Mouse (Mus musculus): Measurements from ENCODE around the gene Zfp446. TPM values are rescaled to one million over a fixed set of nuclear protein-coding genes. Genes with fewer than 3 reads are reported as not detected.

Zfp446 gene
- polyA plus RNA-seq, 1 experiment from 2014 or later, result 12.0 TPM

DNA sequence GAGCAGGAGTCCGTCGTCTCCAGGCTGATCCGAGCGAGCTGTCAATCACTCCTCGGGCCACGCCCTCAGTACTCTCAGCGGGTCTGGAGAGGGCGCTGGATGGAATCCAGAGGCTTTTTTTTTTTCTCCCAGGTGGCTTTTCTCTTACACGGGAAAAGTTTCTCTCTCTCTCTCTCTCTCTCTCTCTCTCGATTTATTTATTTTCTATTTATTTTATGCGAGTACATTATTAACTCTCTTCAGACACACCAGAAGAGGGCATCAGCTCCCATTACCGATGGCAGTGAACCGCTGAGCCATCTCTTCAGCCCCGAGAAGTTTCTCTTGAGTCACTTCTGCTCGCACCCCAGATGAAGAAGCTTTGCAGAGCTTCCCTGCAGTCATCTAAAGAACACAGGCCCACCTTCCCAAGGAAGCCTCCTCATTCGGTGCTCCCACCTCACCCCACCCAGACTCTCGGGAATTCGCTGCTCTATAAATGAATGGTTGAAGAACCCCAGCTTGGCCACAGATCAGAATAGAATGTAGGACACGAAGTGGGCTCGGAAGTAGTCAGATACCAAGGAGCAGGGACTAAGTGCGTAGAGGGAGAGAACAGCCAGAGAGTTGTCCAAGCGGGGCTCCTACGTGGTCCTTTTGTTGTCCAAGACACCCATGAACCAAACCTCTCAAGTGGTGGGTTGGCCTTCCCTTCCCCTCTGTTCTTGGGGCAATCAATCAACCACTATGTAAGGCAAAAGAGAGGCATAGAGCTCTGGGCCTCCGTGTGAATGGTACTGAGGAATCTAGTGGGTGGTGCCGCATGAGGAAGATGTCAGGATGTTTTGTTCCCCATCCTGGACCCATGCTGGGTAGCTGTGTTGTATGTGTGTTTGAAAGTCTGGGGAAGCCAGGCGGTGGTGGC lies 32.6 kb downstream of the Zfp446 start, which contains the start of gene Zbtb45:
Zbtb45 (minus strand) TSS at position 30 of the 904 bp plus-strand sequence.
- H3K27me3 ChIP-seq, result peaks cover 9% of the 10 kb centered on the region
- peaks cover 39% of the 10 kb centered on the region for H3K4me1 ChIP-seq (replicated peaks)
- H3K4me2 ChIP-seq, result peak within 1 kb of the TSS; percentile 86
- 4% methylated on average over 26 of the region's 26 CpGs for WGBS
- peak within 1 kb of the TSS; percentile 74 for H3K4me3 ChIP-seq
- H3K9me3 ChIP-seq, result no peaks in the 10 kb centered on the region
- no peak for ATAC-seq (ENCODE audit: low read depth)
- H3K27ac ChIP-seq (replicated peaks), result peak within 1 kb of the TSS; percentile 96
- peaks cover 24% of the 10 kb centered on the region for H3K36me3 ChIP-seq
- H3K9ac ChIP-seq, result peak within 1 kb of the TSS; percentile 81

DNA sequence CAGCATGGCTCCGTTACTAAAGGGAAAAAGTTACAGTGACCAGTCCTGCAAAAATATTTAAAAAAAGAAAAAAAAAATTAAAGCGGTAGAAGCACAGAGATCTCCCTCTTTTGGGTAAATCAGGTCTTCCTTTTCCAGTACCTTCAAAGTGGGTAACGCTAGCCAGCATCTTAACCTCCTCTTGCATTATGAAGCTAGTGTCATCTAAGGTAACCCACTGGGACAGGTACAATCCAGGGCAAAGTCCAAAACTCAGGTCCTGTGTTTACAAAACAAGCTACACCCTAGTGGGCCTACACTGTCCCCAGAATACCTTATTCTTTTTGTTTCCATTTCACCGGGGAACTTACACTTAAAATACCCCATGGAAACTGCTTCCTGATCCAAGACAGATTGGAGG lies 36.0 kb downstream of the Zfp446 start:
- WGBS, result 60% methylated on average over 4 of the region's 4 CpGs
- no peaks in the 10 kb centered on the region for H3K27me3 ChIP-seq
- ATAC-seq (ENCODE audit: low read depth), result no peak
- no peaks in the 10 kb centered on the region for H3K9me3 ChIP-seq
- H3K4me1 ChIP-seq (replicated peaks), result peaks cover 12% of the 10 kb centered on the region
- H3K4me2 ChIP-seq, result no peak overlapping the region
- no peak overlapping the region for H3K4me3 ChIP-seq
- peak overlapping the region; percentile 38; the same call in 1 of the 2 replicates for H3K9ac ChIP-seq
- no peak overlapping the region for H3K27ac ChIP-seq (replicated peaks)
- H3K36me3 ChIP-seq, result no peaks in the 10 kb centered on the region

GRCm38 (mm10) chr7:13014275-13014839 lies 36.7 kb downstream of the Zfp446 start:
- H3K27ac ChIP-seq (replicated peaks), result no peak overlapping the region

GRCm38 (mm10) chr7:13015217-13015616 lies 37.6 kb downstream of the Zfp446 start:
- no peak for ATAC-seq (ENCODE audit: low read depth)
- H3K4me1 ChIP-seq (replicated peaks), result peaks cover 7% of the 10 kb centered on the region
- no peak overlapping the region for H3K4me2 ChIP-seq
- H3K36me3 ChIP-seq, result no peaks in the 10 kb centered on the region
- 91% methylated on average over 1 of the region's 1 CpGs for WGBS
- no peak overlapping the region for H3K4me3 ChIP-seq
- no peak overlapping the region for H3K9ac ChIP-seq
- H3K9me3 ChIP-seq, result no peaks in the 10 kb centered on the region
- H3K27ac ChIP-seq (replicated peaks), result no peak overlapping the region
- H3K27me3 ChIP-seq, result no peaks in the 10 kb centered on the region

More at GRCm38 (mm10) chr7:13014275-13014839, 36.7 kb downstream of the Zfp446 start:
- H3K4me2 ChIP-seq, result no peak overlapping the region
- 31% methylated on average over 6 of the region's 6 CpGs for WGBS
- H3K36me3 ChIP-seq, result no peaks in the 10 kb centered on the region
- H3K9ac ChIP-seq, result 0 out of 2 replicates have a peak overlapping the region, but pooled peaks have one; percentile 38
- no peak overlapping the region for H3K4me3 ChIP-seq
- peaks cover 9% of the 10 kb centered on the region for H3K4me1 ChIP-seq (replicated peaks)
- no peak for ATAC-seq (ENCODE audit: low read depth)
- no peaks in the 10 kb centered on the region for H3K9me3 ChIP-seq
- no peaks in the 10 kb centered on the region for H3K27me3 ChIP-seq

DNA sequence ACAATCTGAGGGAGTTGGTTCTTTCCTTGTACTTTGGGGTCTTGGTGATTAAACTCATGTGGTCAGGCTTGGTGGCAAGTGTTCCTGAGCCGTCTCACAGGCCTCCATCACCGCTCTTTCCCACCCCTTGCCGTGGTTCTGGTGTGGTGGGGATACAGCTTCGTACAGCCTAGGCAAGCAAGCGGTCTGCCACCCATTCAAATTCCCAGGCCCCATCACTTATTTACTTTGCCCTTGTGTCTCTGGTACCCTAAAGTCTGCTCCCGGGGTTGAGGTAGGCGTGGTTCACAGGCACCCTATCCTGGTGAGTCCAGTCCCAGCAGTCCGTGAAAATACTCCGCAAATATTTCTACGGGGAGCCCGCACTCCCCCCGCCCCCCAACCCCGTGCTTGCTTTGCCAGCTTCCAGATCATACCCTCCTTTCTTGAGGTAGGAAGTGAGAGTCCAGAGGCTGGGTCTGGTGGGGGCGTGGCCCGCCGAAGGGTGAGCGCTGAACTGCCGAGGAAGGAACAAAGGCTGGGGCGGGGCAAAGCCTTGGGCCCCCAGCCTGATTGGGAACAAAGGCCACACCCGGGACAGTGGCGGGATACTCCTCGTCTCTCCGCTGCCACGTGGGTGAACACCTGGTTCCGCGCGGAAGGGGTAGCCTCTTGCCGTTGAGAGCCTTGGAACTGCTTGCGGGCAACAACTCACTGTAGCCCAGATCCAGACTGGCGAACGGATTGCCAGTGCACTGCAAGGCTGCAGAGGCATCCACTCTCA lies 45.3 kb downstream of the Zfp446 start:
- H3K4me3 ChIP-seq, result peak overlapping the region; percentile 90
- peak; percentile 33 for ATAC-seq (ENCODE audit: low read depth)
- no peaks in the 10 kb centered on the region for H3K9me3 ChIP-seq
- peak overlapping the region; percentile 98 for H3K27ac ChIP-seq (replicated peaks)
- no peaks in the 10 kb centered on the region for H3K27me3 ChIP-seq
- WGBS, result 3% methylated on average over 31 of the region's 31 CpGs
- peaks cover 27% of the 10 kb centered on the region for H3K36me3 ChIP-seq
- peak overlapping the region; percentile 97 for H3K4me2 ChIP-seq
- H3K4me1 ChIP-seq (replicated peaks), result peaks cover 42% of the 10 kb centered on the region
- H3K9ac ChIP-seq, result peak overlapping the region; percentile 94

- Histone ChIP-seq H3K27me3 (no peaks in the 10 kb centered on the region), H3K27ac (replicated peaks) (peak overlapping the region; percentile 98), H3K4me2 (peak overlapping the region; percentile 97), H3K9me3 (no peaks in the 10 kb centered on the region), H3K9ac (peak overlapping the region; percentile 94), H3K4me3 (peak overlapping the region; percentile 90), H3K4me1 (replicated peaks) (peaks cover 42% of the 10 kb centered on the region), H3K36me3 (peaks cover 39% of the 10 kb centered on the region)
- ATAC-seq (ENCODE audit: low read depth), result peak; percentile 87
- WGBS, result under 1% methylated on average over 87 of the region's 95 CpGs
Observed at GRCm38 (mm10) chr7:13023928-13024731, 46.5 kb downstream of the Zfp446 start.

GRCm38 (mm10) chr7:13024805-13025204 lies 47.2 kb downstream of the Zfp446 start:
- Histone ChIP-seq H3K27me3 (no peaks in the 10 kb centered on the region), H3K4me2 (peak overlapping the region; percentile 97), H3K4me1 (replicated peaks) (peaks cover 42% of the 10 kb centered on the region), H3K4me3 (peak overlapping the region; percentile 90), H3K9ac (peak overlapping the region; percentile 94), H3K9me3 (no peaks in the 10 kb centered on the region), H3K36me3 (peaks cover 46% of the 10 kb centered on the region), H3K27ac (replicated peaks) (peak overlapping the region; percentile 98)
- ATAC-seq (ENCODE audit: low read depth), result peak; percentile 76
- WGBS, result under 1% methylated on average over 44 of the region's 44 CpGs

- Histone ChIP-seq H3K36me3 (peaks cover 54% of the 10 kb centered on the region), H3K4me3 (peak overlapping the region; percentile 90), H3K9me3 (no peaks in the 10 kb centered on the region), H3K27me3 (no peaks in the 10 kb centered on the region), H3K27ac (replicated peaks) (peak overlapping the region; percentile 98), H3K9ac (peak overlapping the region; percentile 94), H3K4me1 (replicated peaks) (peaks cover 42% of the 10 kb centered on the region), H3K4me2 (peak overlapping the region; percentile 97)
- 30% methylated on average over 4 of the region's 4 CpGs for WGBS
- no peak for ATAC-seq (ENCODE audit: low read depth)
Observed at GRCm38 (mm10) chr7:13025511-13026112, 48.0 kb downstream of the Zfp446 start.

GRCm38 (mm10) chr7:13028986-13029385 lies 51.3 kb downstream of the Zfp446 start:
- H3K9ac ChIP-seq, result peak overlapping the region; percentile 43; the same call in 1 of the 2 replicates
- H3K4me2 ChIP-seq, result no peak overlapping the region
- 90% methylated on average over 4 of the region's 4 CpGs for WGBS
- H3K36me3 ChIP-seq, result peaks cover 85% of the 10 kb centered on the region
- ATAC-seq (ENCODE audit: low read depth), result no peak
- no peak overlapping the region for H3K4me3 ChIP-seq
- peaks cover 41% of the 10 kb centered on the region for H3K4me1 ChIP-seq (replicated peaks)
- no peaks in the 10 kb centered on the region for H3K9me3 ChIP-seq
- no peaks in the 10 kb centered on the region for H3K27me3 ChIP-seq
- no peak overlapping the region for H3K27ac ChIP-seq (replicated peaks)

GRCm38 (mm10) chr7:13031069-13031468 lies 53.4 kb downstream of the Zfp446 start:
- no peak overlapping the region for H3K4me3 ChIP-seq
- peaks cover 90% of the 10 kb centered on the region for H3K36me3 ChIP-seq
- H3K4me1 ChIP-seq (replicated peaks), result peaks cover 48% of the 10 kb centered on the region
- ATAC-seq (ENCODE audit: low read depth), result no peak
- 77% methylated on average over 5 of the region's 5 CpGs for WGBS
- no peak overlapping the region for H3K4me2 ChIP-seq
- H3K9me3 ChIP-seq, result no peaks in the 10 kb centered on the region
- no peak overlapping the region for H3K9ac ChIP-seq
- no peaks in the 10 kb centered on the region for H3K27me3 ChIP-seq
- no peak overlapping the region for H3K27ac ChIP-seq (replicated peaks)

- Histone ChIP-seq H3K9ac (no peak overlapping the region), H3K4me3 (no peak overlapping the region), H3K4me2 (no peak overlapping the region), H3K36me3 (peaks cover 84% of the 10 kb centered on the region), H3K4me1 (replicated peaks) (peaks cover 48% of the 10 kb centered on the region), H3K27me3 (no peaks in the 10 kb centered on the region), H3K9me3 (no peaks in the 10 kb centered on the region), H3K27ac (replicated peaks) (no peak overlapping the region)
- 82% methylated on average over 2 of the region's 2 CpGs for WGBS
- no peak for ATAC-seq (ENCODE audit: low read depth)
Observed at GRCm38 (mm10) chr7:13031983-13032382, 54.3 kb downstream of the Zfp446 start.
